Mouse (Mus musculus): ENCODE measurements around the gene Sdad1. TPM values are rescaled to one million over a fixed set of nuclear protein-coding genes. Genes with fewer than 3 reads are reported as not detected.
"Not testable (repeated sequence)": the region's sequence is repeated elsewhere in the genome, so short reads cannot be mapped to it uniquely, and the experiment has no call there.

Gene Sdad1
- 24.7 and 30.5 TPM in 2 replicates for polyA plus RNA-seq (2014; fragmentation: Nextera tagmentation; extraction: Ambion mirVana)

DNA sequence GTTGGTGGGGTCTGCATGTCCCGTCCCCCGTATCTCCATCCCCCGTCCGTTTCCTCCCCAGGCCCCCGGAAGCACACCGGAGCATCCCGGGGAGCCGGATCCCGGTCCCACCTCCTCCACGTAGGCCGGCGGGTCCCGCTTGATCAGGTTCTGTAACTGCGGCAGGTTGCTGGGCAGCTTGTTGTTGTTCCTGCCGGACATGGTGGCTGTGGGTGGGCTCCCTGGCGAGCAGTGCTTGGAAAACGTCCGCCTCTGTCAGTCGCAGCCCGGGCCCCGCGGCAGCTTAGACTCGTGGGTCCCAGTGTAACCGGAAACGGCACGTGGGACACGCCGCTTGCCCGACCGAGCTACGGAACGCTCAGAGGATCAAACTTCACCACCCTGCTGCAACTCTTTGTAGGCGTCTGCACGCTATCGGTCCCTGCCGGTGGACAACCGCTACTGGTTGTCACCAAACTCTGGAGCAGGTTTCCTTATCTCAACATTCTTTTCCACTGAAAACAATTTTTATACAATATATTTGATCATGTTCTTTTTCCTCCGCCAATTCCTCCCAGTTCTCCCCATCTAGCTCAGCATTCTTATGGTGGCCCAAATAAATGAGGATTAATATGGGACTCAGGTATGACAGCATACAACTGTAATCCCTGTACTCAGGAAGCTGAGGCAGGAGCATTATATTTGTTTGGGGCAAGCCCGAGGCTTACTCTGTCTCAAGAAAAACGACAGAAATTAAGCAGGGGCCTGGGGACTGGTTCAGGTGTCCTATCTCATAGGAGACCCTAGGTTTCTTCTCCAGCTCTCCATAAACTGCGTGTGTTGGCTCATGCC lies at the start of gene Sdad1:
Gene Sdad1, minus strand, starts transcription at position 799 of the 831 bp plus-strand sequence.
- H3K4me3 ChIP-seq (ENCODE audit: low read depth, low read length): peak within 1 kb of the TSS; percentile 94
- H3K27me3 ChIP-seq (ENCODE audit: control insufficient read depth, insufficient read depth, low read length): no peaks in the 10 kb centered on the region
- H3K9me3 ChIP-seq (replicated peaks; ENCODE audit: control insufficient read depth, low read length): no peaks in the 10 kb centered on the region
- peaks cover 8% of the 10 kb centered on the region for H3K4me1 ChIP-seq (ENCODE audit: control insufficient read depth, insufficient read depth, low read length)
- H3K27ac ChIP-seq (ENCODE audit: low read depth, low read length): peak within 1 kb of the TSS; percentile 37
- ATAC-seq (replicated peaks; ENCODE audit: insufficient number of reproducible peaks, low FRiP score, low TSS enrichment): peak; percentile 90
- H3K9ac ChIP-seq (ENCODE audit: low read depth, low read length): peak within 1 kb of the TSS; percentile 90
- no peaks in the 10 kb centered on the region for H3K36me3 ChIP-seq (ENCODE audit: control insufficient read depth, insufficient read depth, low read length)
- 2% methylated on average over 41 of the region's 41 CpGs for WGBS (ENCODE audit: insufficient replicate concordance)
- peak within 1 kb of the TSS; percentile 86 for H3K4me2 ChIP-seq

DNA sequence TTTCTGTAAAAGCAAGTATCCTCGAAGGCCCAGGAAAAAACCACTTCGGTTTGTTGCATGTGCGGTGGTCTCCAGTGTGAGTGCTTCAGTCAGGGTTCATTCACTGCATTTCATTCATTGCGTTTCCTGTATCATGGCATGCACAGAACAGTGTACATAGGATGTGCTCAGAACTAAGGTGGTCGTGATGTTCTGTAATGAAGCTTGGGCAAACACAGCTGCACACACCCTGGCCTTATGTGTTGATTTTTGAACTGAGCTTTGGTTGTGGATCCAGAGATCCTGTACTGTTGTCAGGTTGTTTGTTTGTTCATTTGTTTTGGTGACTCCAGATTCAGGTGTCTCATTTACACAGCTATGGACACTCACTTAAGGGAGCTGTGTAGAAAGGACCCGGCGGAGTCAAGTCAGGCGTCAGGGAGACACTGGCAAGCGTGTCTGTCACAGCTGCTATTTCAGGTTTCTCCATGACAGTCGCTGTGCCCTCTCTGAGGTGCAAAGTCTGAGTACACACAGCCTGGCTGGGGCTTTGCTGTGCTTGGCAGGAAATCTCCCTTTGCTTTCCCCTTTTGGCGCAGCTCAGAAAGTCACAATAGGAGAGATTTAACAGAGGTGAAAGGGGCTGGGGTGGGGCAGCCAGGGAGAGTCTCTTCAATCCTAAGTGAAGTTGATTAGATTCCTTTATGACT lies 48.6 kb upstream of the Sdad1 start:
- ATAC-seq (replicated peaks; ENCODE audit: insufficient number of reproducible peaks, low FRiP score, low TSS enrichment): no peak
- no peaks in the 10 kb centered on the region for H3K27me3 ChIP-seq (ENCODE audit: control insufficient read depth, insufficient read depth, low read length)
- no peaks in the 10 kb centered on the region for H3K9me3 ChIP-seq (replicated peaks; ENCODE audit: control insufficient read depth, low read length)
- 69% methylated on average over 11 of the region's 11 CpGs for WGBS (ENCODE audit: insufficient replicate concordance)
- H3K9ac ChIP-seq (ENCODE audit: low read depth, low read length): no peak overlapping the region
- no peak overlapping the region for H3K4me3 ChIP-seq (ENCODE audit: low read depth, low read length)
- H3K4me2 ChIP-seq: no peak overlapping the region
- H3K27ac ChIP-seq (ENCODE audit: low read depth, low read length): no peak overlapping the region
- H3K4me1 ChIP-seq (ENCODE audit: control insufficient read depth, insufficient read depth, low read length): no peaks in the 10 kb centered on the region
- no peaks in the 10 kb centered on the region for H3K36me3 ChIP-seq (ENCODE audit: control insufficient read depth, insufficient read depth, low read length)

DNA sequence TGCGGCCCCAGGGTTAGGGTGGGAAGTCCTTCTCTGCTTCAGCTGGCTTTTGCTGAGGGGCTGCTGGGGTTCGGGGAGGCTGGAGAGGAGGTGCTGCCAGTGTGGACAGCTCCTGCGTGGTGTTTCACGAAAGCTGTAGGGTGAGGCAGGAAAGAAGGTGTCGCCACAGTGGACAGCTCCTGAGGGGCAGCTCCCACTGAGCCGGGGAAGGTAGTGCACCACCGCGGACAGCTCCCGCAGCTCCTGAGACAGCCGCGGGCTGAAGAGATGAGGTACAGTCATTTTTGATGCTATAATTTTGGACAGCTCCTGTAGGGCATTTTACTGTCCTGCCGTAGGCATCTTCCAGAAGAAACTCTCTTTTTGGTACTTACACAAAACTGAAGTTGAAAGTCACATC lies 47.8 kb upstream of the Sdad1 start:
- no peak for ATAC-seq (replicated peaks; ENCODE audit: insufficient number of reproducible peaks, low FRiP score, low TSS enrichment)
- WGBS (ENCODE audit: insufficient replicate concordance): 21% methylated on average over 12 of the region's 12 CpGs

DNA sequence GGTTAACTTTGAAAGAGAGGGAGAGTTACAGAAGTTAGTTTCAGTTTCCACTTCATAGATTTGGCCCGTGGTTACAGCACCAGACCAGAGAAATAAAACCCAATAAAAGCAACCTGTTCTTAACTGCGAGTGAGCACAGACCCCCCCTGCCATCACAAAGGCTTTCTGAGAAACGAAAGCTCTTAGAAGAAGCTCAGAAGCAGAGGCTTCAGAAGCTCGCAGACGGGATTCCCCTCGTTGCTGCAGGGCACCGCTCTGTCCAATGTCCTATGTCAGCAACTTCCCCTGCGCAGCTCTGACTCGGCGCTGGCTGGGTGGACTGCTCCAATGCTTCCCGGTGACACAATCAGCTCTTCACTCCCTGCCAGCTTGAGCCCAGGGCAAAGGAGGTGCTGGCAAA lies 43.2 kb upstream of the Sdad1 start:
- Histone ChIP-seq H3K9ac (ENCODE audit: low read depth, low read length) (0 out of 2 replicates have a peak overlapping the region, but pooled peaks have one; percentile 56), H3K27ac (ENCODE audit: low read depth, low read length) (0 out of 2 replicates have a peak overlapping the region, but pooled peaks have one; percentile 82), H3K4me3 (ENCODE audit: low read depth, low read length) (peak overlapping the region; percentile 35), H3K9me3 (replicated peaks; ENCODE audit: control insufficient read depth, low read length) (no peaks in the 10 kb centered on the region), H3K36me3 (ENCODE audit: control insufficient read depth, insufficient read depth, low read length) (no peaks in the 10 kb centered on the region), H3K4me1 (ENCODE audit: control insufficient read depth, insufficient read depth, low read length) (no peaks in the 10 kb centered on the region), H3K4me2 (peak overlapping the region; percentile 60), H3K27me3 (ENCODE audit: control insufficient read depth, insufficient read depth, low read length) (no peaks in the 10 kb centered on the region)
- no peak for ATAC-seq (replicated peaks; ENCODE audit: insufficient number of reproducible peaks, low FRiP score, low TSS enrichment)
- 35% methylated on average over 11 of the region's 11 CpGs for WGBS (ENCODE audit: insufficient replicate concordance)

More for the DNA sequence above, 47.8 kb upstream of the Sdad1 start:
- Histone ChIP-seq H3K9ac (ENCODE audit: low read depth, low read length) (no peak overlapping the region), H3K27ac (ENCODE audit: low read depth, low read length) (no peak overlapping the region), H3K36me3 (ENCODE audit: control insufficient read depth, insufficient read depth, low read length) (no peaks in the 10 kb centered on the region), H3K27me3 (ENCODE audit: control insufficient read depth, insufficient read depth, low read length) (no peaks in the 10 kb centered on the region), H3K9me3 (replicated peaks; ENCODE audit: control insufficient read depth, low read length) (no peaks in the 10 kb centered on the region), H3K4me3 (ENCODE audit: low read depth, low read length) (no peak overlapping the region), H3K4me2 (no peak overlapping the region), H3K4me1 (ENCODE audit: control insufficient read depth, insufficient read depth, low read length) (no peaks in the 10 kb centered on the region)

DNA sequence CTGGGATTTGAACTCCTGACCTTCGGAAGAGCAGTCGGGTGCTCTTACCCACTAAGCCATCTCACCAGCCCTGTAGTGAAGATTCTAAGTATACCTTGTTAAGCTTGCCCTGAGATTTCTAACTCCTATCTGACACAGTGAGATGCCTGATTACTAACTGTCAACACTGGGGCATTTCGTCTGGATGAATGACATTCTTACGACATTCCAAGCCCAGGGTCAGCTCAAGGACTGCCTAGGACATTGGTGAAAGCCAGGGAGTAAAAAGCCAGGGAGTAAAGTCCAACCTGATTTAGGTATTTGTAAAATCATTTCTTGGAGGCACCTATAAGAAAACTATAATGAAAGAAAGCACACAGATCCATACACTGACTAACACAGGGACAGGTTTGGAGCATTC lies 42.4 kb upstream of the Sdad1 start:
- H3K9me3 ChIP-seq (replicated peaks; ENCODE audit: control insufficient read depth, low read length); H3K27me3 ChIP-seq (ENCODE audit: control insufficient read depth, insufficient read depth, low read length); H3K36me3 ChIP-seq (ENCODE audit: control insufficient read depth, insufficient read depth, low read length); ATAC-seq (replicated peaks; ENCODE audit: insufficient number of reproducible peaks, low FRiP score, low TSS enrichment); H3K4me1 ChIP-seq (ENCODE audit: control insufficient read depth, insufficient read depth, low read length); H3K4me3 ChIP-seq (ENCODE audit: low read depth, low read length): not testable (repeated sequence)
- H3K4me2 ChIP-seq: peak overlapping the region; percentile 60
- H3K9ac ChIP-seq (ENCODE audit: low read depth, low read length): peak overlapping the region; percentile 46; the same call in 1 of the 2 replicates
- WGBS (ENCODE audit: insufficient replicate concordance): 31% methylated on average over 4 of the region's 4 CpGs
- H3K27ac ChIP-seq (ENCODE audit: low read depth, low read length): peak overlapping the region; percentile 82

DNA sequence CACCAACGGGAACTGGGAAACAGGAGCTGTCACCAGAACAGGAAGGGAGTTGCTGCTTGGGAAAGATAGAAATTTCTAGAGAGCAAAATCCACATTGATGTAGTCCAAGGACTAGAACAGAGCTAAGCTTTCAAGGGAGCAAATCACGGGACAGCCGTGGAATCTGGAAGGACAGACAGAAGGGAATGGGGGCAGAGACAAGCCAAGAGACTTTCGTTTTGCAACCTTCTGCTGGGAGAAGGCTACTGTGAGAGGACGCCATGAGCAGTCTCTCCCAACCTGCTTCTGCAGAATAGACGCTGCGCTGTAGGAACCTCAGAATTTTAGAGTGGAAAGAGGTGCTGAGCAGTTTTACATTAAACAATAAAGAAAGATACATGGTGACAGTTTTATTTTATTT lies 39.5 kb upstream of the Sdad1 start:
- Histone ChIP-seq H3K4me1 (ENCODE audit: control insufficient read depth, insufficient read depth, low read length) (no peaks in the 10 kb centered on the region), H3K27ac (ENCODE audit: low read depth, low read length) (no peak overlapping the region), H3K4me2 (no peak overlapping the region), H3K27me3 (ENCODE audit: control insufficient read depth, insufficient read depth, low read length) (0 out of 2 replicates have a peak, but pooled peaks cover 4% of the 10 kb centered on the region), H3K9ac (ENCODE audit: low read depth, low read length) (no peak overlapping the region), H3K9me3 (replicated peaks; ENCODE audit: control insufficient read depth, low read length) (no peaks in the 10 kb centered on the region), H3K36me3 (ENCODE audit: control insufficient read depth, insufficient read depth, low read length) (no peaks in the 10 kb centered on the region), H3K4me3 (ENCODE audit: low read depth, low read length) (no peak overlapping the region)
- 80% methylated on average over 7 of the region's 7 CpGs for WGBS (ENCODE audit: insufficient replicate concordance)
- no peak for ATAC-seq (replicated peaks; ENCODE audit: insufficient number of reproducible peaks, low FRiP score, low TSS enrichment)

DNA sequence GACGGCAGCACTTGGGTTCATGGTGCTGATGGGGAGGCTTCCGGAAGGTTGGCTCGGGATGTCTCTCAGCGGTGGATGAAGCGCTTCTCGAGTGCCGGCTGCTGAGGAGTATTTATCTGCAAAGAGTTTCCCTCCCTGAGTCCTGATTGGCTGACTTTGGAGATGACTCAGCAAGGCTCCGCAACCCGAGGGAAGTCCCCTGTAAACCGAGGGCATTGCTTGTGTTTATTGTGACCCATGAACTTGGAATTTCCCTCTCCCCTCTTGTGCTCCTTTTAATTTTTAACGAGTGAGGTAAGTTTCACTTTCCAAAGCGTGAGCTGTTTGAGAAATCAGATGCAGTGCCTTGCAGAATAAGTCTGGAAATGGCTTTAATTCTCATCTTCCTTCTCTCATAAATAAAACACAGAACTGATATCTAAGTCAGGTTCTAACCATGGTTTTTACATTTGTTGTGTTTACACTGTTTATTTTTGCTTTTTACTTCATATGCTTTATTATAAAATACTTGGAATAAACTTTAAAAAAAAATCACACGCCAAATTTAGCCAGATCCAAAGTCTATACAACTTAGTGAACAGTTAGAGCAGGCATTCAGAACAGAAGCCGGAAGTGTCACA lies 38.6 kb upstream of the Sdad1 start, which contains the start of gene Cxcl10:
Gene Cxcl10, minus strand, starts transcription at position 96 of the 620 bp plus-strand sequence.
- Histone ChIP-seq H3K4me3 (ENCODE audit: low read depth, low read length) (no peak within 1 kb of the TSS), H3K9me3 (replicated peaks; ENCODE audit: control insufficient read depth, low read length) (no peaks in the 10 kb centered on the region), H3K27ac (ENCODE audit: low read depth, low read length) (no peak within 1 kb of the TSS), H3K4me1 (ENCODE audit: control insufficient read depth, insufficient read depth, low read length) (no peaks in the 10 kb centered on the region), H3K4me2 (peak within 1 kb of the TSS; percentile 46), H3K9ac (ENCODE audit: low read depth, low read length) (no peak within 1 kb of the TSS), H3K36me3 (ENCODE audit: control insufficient read depth, insufficient read depth, low read length) (no peaks in the 10 kb centered on the region), H3K27me3 (ENCODE audit: control insufficient read depth, insufficient read depth, low read length) (0 out of 2 replicates have a peak, but pooled peaks cover 4% of the 10 kb centered on the region)
- WGBS (ENCODE audit: insufficient replicate concordance): 15% methylated on average over 14 of the region's 14 CpGs
- no peak for ATAC-seq (replicated peaks; ENCODE audit: insufficient number of reproducible peaks, low FRiP score, low TSS enrichment)

DNA sequence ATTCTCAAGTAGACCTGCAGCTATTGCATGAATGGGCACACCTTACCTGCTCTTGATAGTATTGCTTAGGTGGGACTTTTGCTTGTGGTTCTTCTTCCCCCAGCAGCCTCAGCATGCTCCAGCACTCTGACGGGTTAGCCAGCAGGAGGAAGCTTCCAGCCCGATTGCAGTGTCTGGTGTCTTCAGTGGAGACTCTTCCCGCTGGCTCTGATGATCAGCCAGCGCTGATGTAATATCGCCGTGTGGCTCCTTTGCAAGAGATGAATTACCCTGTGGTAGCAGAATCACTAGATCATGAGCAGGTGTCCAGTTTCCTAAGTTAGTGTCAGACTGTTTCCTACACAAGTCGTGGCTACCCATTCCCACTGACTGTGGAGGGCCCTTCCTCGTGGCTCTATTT lies 34.7 kb upstream of the Sdad1 start:
- no peaks in the 10 kb centered on the region for H3K9me3 ChIP-seq (replicated peaks; ENCODE audit: control insufficient read depth, low read length)
- no peak overlapping the region for H3K9ac ChIP-seq (ENCODE audit: low read depth, low read length)
- WGBS (ENCODE audit: insufficient replicate concordance): 84% methylated on average over 8 of the region's 8 CpGs
- no peak for ATAC-seq (replicated peaks; ENCODE audit: insufficient number of reproducible peaks, low FRiP score, low TSS enrichment)
- no peak overlapping the region for H3K4me2 ChIP-seq
- H3K4me1 ChIP-seq (ENCODE audit: control insufficient read depth, insufficient read depth, low read length): no peaks in the 10 kb centered on the region
- no peak overlapping the region for H3K4me3 ChIP-seq (ENCODE audit: low read depth, low read length)
- H3K36me3 ChIP-seq (ENCODE audit: control insufficient read depth, insufficient read depth, low read length): no peaks in the 10 kb centered on the region
- H3K27me3 ChIP-seq (ENCODE audit: control insufficient read depth, insufficient read depth, low read length): 0 out of 2 replicates have a peak, but pooled peaks cover 4% of the 10 kb centered on the region
- no peak overlapping the region for H3K27ac ChIP-seq (ENCODE audit: low read depth, low read length)
